Mouse (Mus musculus): ENCODE results near the gene Mettl21c.

DNA sequence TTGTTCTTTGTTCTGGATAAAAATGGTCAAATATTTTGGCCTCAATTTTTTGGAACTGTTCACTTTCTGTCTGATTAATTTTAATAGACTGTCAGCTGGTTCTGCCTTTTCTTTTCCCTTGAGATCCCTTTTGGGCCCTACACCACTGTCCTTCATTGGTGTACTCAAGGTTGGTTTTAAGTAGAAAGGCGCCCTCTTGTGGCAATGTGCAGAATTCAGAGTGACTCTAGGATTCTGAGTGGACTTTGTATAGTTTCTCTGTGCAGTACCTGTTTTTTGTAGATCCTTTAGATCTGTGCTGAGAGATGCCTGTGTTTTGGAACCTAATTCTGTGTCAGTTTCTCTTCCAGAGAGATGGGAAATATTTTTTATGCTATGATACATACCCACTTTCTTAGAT, 44.8 kb upstream of the Mettl21c start:
- no peak for TF ChIP-seq CTCF (conservative IDR thresholded peaks at IDR 0.05; ENCODE audit: insufficient read depth, insufficient read length, low read depth, low read length)
- no peak for TF ChIP-seq POLR2A (IDR thresholded peaks at IDR 0.05; ENCODE audit: low read depth, low read length)

Data from kidney, adult 2 months (tissue).